Mouse (Mus musculus): ENCODE results near the gene Alpk1. TPM values are rescaled to one million over a fixed set of nuclear protein-coding genes. Genes with fewer than 3 reads are reported as not detected.
A peak's percentile ranks its signal among the peaks of the same experiment; 100 is the strongest.
"Not testable (repeated sequence)": the region's sequence is repeated elsewhere in the genome, so short reads cannot be mapped to it uniquely, and the experiment has no call there.

Gene Alpk1
- polyA plus RNA-seq, 1 experiment from 2014 or later, result 1.2 TPM

DNA sequence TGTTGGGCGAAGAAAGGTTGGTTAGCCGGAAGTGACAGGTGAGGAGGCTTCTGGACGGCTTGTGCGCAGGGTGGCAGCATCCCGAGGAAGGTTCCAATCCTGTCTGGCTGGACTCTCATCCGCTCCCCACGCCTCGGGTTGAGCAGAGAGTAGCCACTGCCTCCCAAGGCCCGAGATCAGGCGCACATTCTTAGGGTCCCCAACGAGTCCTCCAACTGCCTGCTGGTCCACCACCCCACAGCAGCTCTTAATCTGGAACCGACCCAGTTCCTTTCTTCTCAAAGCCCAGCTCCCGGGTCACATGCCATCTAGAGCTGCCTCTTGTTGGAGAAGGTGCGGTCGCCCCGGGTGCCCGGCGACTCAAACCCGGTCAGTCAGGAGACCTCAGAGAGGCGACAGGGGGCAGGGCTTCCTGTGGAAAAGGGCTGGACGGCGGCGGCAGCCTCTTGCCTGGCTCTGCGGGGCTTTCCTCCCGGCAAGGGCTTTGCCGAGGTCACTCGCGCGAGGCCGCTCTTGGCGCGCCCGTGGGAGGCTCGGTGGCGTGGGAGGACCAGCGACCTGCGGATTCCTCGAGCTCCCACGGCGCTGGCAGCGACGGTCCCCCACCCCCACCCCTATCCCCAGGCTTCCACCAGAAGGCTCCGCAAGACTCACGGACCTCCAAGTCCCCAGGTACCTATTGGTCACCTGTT, 9.3 kb upstream of the Alpk1 start, which contains the start of gene Tifa:
Tifa (plus strand) TSS at position 306 of the 692 bp plus-strand sequence.
- Histone ChIP-seq H3K9me3 (no peaks in the 10 kb centered on the region), H3K9ac (peak within 1 kb of the TSS; percentile 86), H3K27ac (replicated peaks) (peak within 1 kb of the TSS; percentile 48), H3K4me3 (peak within 1 kb of the TSS; percentile 77), H3K4me2 (peak within 1 kb of the TSS; percentile 100), H3K27me3 (replicated peaks) (peaks cover 37% of the 10 kb centered on the region), H3K4me1 (peaks cover 10% of the 10 kb centered on the region), H3K36me3 (no peaks in the 10 kb centered on the region)
- WGBS, result under 1% methylated on average over 44 of the region's 44 CpGs
- 0 out of 2 replicates have a peak, but pooled peaks have one; percentile 39 for ATAC-seq (ENCODE audit: extremely low read depth, insufficient number of reproducible peaks, low FRiP score, low TSS enrichment)

DNA sequence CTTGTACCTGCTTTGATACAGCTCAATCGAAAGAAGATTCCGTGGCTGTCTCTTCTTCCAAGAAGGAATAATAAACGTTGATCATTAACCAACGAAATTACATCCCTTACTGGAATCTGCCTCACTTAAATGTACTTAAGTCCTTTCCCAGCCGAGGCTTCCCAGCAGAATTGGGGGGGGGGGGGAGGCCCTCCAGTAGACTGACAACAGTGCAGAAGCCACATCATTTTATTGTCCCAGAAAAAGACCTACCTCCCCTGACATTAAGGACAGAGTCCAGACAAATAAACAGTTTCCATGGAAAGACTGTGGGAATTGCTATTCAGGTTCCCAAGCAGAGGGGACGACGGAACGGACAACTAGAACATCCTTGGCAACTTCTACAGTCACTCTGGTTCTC, 8.6 kb upstream of the Alpk1 start:
- no peaks in the 10 kb centered on the region for H3K9me3 ChIP-seq
- H3K27me3 ChIP-seq (replicated peaks), result peaks cover 37% of the 10 kb centered on the region
- 26% methylated on average over 8 of the region's 8 CpGs for WGBS
- ATAC-seq (ENCODE audit: extremely low read depth, insufficient number of reproducible peaks, low FRiP score, low TSS enrichment), result no peak
- peaks cover 10% of the 10 kb centered on the region for H3K4me1 ChIP-seq
- peak overlapping the region; percentile 77 for H3K4me3 ChIP-seq
- H3K27ac ChIP-seq (replicated peaks), result no peak overlapping the region
- H3K9ac ChIP-seq, result peak overlapping the region; percentile 86; the same call in 1 of the 2 replicates
- H3K4me2 ChIP-seq, result peak overlapping the region; percentile 100
- H3K36me3 ChIP-seq, result no peaks in the 10 kb centered on the region

DNA sequence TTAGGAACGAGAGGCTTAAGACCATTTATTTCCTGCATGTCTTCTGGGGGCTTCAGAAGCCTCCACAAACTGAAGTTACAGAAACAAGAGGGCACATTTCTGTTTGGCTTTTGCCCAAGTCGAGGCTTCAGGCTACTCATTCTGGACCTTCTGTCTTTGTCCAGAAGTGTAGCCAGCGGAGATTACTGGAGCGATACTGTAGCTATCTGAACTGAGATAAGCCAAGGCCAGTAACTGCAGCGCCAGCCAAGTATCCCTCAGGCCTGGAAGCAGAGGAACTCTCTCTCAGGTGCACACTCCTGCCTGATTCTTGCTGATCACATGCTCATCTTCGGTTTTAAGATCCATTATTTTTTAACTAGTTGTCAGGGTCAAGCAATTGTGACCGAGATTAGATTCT, 7.7 kb upstream of the Alpk1 start:
- Histone ChIP-seq H3K9ac (no peak overlapping the region), H3K27ac (replicated peaks) (no peak overlapping the region), H3K9me3 (no peaks in the 10 kb centered on the region), H3K36me3 (no peaks in the 10 kb centered on the region), H3K4me2 (no peak overlapping the region), H3K4me1 (peaks cover 10% of the 10 kb centered on the region), H3K4me3 (no peak overlapping the region), H3K27me3 (replicated peaks) (peaks cover 37% of the 10 kb centered on the region)
- no peak for ATAC-seq (ENCODE audit: extremely low read depth, insufficient number of reproducible peaks, low FRiP score, low TSS enrichment)
- 48% methylated on average over 7 of the region's 7 CpGs for WGBS

DNA sequence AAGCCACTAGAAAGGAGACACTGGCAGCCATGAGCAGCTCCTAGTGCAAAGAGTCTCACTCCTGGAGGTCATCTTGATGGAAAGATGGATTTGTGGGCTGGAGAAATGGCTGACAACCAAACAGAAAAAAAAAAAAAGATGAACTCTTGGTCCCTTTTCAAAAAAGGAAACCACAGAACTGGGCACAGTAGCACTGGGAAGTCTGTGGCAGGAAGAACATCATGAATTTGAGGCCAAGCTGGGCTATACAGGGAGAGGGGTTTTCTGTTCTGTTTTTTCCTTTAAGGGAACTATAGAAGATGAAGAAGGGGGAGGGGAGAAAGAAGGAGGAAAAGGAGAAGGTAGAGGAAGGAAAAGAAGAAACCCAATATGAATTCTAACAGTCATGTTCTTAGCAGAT, 6.7 kb upstream of the Alpk1 start:
- Histone ChIP-seq H3K27ac (replicated peaks) (no peak overlapping the region), H3K4me3 (no peak overlapping the region), H3K4me1 (peaks cover 10% of the 10 kb centered on the region), H3K4me2 (no peak overlapping the region), H3K9me3 (no peaks in the 10 kb centered on the region), H3K9ac (no peak overlapping the region), H3K36me3 (no peaks in the 10 kb centered on the region), H3K27me3 (replicated peaks) (peaks cover 32% of the 10 kb centered on the region)
- ATAC-seq (ENCODE audit: extremely low read depth, insufficient number of reproducible peaks, low FRiP score, low TSS enrichment), result no peak

DNA sequence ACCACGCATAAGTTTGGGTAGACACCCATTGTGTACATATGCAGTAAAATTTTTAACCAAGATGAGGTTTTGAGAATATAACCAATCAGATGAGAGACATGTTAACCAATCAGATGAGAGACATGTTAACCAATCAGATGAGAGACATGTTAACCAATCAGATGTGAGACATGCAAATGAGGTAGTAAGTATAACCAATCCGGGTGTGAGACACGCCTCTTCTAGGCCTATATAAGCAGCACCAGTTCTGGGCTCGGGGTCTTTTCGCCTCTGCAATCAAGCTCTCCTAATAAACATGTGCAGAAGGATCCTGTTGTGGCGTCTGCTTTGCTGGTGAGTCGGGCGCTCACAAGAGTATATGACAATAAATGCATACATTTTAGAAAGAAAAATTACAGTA, 3.4 kb upstream of the Alpk1 start:
- H3K4me3 ChIP-seq; H3K36me3 ChIP-seq; H3K9ac ChIP-seq; H3K27ac ChIP-seq (replicated peaks); H3K4me2 ChIP-seq; H3K9me3 ChIP-seq; H3K4me1 ChIP-seq; ATAC-seq (ENCODE audit: extremely low read depth, insufficient number of reproducible peaks, low FRiP score, low TSS enrichment): not testable (repeated sequence)
- 86% methylated on average over 8 of the region's 8 CpGs for WGBS
- peaks cover 18% of the 10 kb centered on the region for H3K27me3 ChIP-seq (replicated peaks)

DNA sequence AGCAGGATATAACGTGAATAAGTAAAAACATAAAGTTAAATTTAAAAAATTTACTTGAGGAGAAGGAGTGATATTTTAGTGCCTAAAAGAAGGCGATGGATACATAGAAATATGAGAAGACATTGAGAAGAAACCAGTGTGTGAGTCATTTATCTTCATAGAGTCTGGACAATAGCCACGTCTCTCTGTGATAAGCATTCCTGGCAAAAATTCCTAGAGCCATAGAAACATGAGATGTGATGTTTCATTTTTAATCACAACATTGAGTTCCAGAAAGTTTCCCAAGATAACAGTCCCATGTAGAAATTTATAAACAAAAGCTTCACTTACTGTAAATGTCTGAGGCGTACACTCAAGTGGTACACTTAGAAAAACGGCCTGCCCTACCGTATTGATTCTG, 2.6 kb upstream of the Alpk1 start:
- Histone ChIP-seq H3K36me3 (no peaks in the 10 kb centered on the region), H3K4me2 (no peak overlapping the region), H3K4me3 (no peak overlapping the region), H3K4me1 (peaks cover 7% of the 10 kb centered on the region; the same call in 1 of the 2 replicates), H3K27me3 (replicated peaks) (peaks cover 11% of the 10 kb centered on the region), H3K27ac (replicated peaks) (no peak overlapping the region), H3K9ac (no peak overlapping the region), H3K9me3 (no peaks in the 10 kb centered on the region)
- WGBS, result 69% methylated on average over 6 of the region's 6 CpGs
- no peak for ATAC-seq (ENCODE audit: extremely low read depth, insufficient number of reproducible peaks, low FRiP score, low TSS enrichment)

DNA sequence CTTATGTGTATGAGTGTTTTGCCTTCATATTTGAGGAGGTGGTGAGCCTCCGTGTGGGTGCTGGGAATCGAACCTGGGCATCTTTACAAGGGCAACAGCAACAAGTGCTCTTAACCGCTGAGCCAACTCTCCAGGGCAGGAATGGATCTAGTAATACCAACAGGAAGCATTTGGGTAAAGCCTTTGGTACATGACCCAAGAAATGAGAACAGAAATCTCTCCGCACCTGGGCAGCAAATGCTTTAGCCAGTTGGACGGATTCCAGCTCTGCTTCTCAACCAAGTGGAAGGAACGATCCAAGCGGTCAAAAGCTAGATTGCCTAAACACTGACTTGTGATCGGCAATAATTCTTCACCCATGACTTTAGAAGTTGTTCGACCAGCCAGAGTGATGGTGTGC, 594 bp upstream of the Alpk1 start:
- WGBS, result 92% methylated on average over 9 of the region's 9 CpGs
- peaks cover 7% of the 10 kb centered on the region; the same call in 1 of the 2 replicates for H3K4me1 ChIP-seq
- no peak overlapping the region for H3K4me2 ChIP-seq
- no peak overlapping the region for H3K27ac ChIP-seq (replicated peaks)
- no peak overlapping the region for H3K4me3 ChIP-seq
- no peaks in the 10 kb centered on the region for H3K9me3 ChIP-seq
- ATAC-seq (ENCODE audit: extremely low read depth, insufficient number of reproducible peaks, low FRiP score, low TSS enrichment), result no peak
- H3K27me3 ChIP-seq (replicated peaks), result no peaks in the 10 kb centered on the region
- no peak overlapping the region for H3K9ac ChIP-seq
- no peaks in the 10 kb centered on the region for H3K36me3 ChIP-seq

DNA sequence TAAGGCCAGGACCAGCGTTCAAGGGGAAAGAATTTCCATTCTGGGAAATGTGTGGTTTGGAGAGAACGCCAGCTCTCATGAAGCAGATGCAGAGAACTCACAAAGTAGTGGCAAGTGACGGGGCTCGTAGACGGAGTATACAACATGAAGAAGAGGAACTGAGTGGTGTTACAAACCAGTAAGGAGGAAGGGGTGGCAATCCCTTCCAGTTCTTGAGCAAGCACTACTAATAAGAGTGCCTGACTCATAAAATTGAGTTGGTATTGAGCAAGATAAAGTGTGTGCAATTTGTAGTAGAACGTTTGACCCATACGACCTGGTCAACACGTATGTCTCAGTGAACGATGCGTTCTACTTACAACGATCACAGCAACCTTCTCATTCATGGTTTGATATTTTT, 11.2 kb downstream of the Alpk1 start:
- WGBS, result 83% methylated on average over 11 of the region's 11 CpGs
- no peak overlapping the region for H3K4me2 ChIP-seq
- no peaks in the 10 kb centered on the region for H3K36me3 ChIP-seq
- H3K4me3 ChIP-seq, result no peak overlapping the region
- H3K9ac ChIP-seq, result no peak overlapping the region
- ATAC-seq (ENCODE audit: extremely low read depth, insufficient number of reproducible peaks, low FRiP score, low TSS enrichment), result no peak
- H3K27me3 ChIP-seq (replicated peaks), result 0 out of 2 replicates have a peak, but pooled peaks cover 6% of the 10 kb centered on the region
- H3K27ac ChIP-seq (replicated peaks), result no peak overlapping the region
- H3K9me3 ChIP-seq, result no peaks in the 10 kb centered on the region
- H3K4me1 ChIP-seq, result no peaks in the 10 kb centered on the region

DNA sequence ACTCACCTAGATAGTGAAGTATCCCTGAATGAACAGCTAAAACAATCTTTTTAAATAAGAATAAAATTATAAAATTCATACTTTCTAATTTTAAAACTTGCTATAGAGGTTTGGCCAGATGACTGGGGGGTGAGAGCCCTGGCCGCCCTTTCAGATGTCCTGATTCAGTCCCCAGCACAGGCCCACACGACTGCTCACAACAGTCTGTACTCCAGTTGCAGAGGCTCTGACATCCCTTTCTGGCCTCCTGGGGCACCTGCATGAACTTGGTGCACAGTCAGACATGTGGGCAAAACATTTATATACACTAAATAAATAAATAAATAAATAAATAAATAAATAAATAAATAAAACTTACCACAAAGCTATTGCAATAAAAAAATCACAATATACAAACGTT, 14.4 kb downstream of the Alpk1 start:
- H3K36me3 ChIP-seq, result no peaks in the 10 kb centered on the region
- ATAC-seq (ENCODE audit: extremely low read depth, insufficient number of reproducible peaks, low FRiP score, low TSS enrichment), result no peak
- peaks cover 19% of the 10 kb centered on the region for H3K27me3 ChIP-seq (replicated peaks)
- WGBS, result 58% methylated on average over 3 of the region's 3 CpGs
- H3K4me1 ChIP-seq, result no peaks in the 10 kb centered on the region
- no peak overlapping the region for H3K9ac ChIP-seq
- H3K4me2 ChIP-seq, result no peak overlapping the region
- no peak overlapping the region for H3K27ac ChIP-seq (replicated peaks)
- H3K9me3 ChIP-seq, result no peaks in the 10 kb centered on the region
- H3K4me3 ChIP-seq, result no peak overlapping the region

DNA sequence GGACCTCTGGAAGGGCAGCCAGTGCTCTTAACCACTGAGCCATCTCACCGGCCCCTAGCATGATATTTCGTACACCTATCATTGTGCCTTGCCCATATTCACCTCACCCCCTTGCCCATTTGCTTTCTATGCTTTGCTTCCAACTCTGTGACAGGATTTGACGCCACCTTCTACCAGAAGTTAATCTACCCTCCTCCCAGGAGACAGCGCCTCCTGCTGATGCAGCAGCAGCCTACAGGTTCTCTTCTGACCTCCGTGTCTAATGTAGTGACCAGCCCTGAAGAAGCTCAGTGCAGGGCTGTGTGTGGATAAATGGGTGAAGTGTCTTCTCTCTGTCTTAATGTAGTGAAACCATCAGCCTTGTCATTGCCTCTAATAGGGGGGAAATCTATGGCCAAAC, 15.8 kb downstream of the Alpk1 start:
- Histone ChIP-seq H3K9me3 (no peaks in the 10 kb centered on the region), H3K9ac (no peak overlapping the region), H3K4me3 (no peak overlapping the region), H3K27ac (replicated peaks) (no peak overlapping the region), H3K4me2 (no peak overlapping the region), H3K27me3 (replicated peaks) (peaks cover 28% of the 10 kb centered on the region), H3K4me1 (no peaks in the 10 kb centered on the region), H3K36me3 (no peaks in the 10 kb centered on the region)
- ATAC-seq (ENCODE audit: extremely low read depth, insufficient number of reproducible peaks, low FRiP score, low TSS enrichment), result no peak
- WGBS, result 53% methylated on average over 5 of the region's 5 CpGs

DNA sequence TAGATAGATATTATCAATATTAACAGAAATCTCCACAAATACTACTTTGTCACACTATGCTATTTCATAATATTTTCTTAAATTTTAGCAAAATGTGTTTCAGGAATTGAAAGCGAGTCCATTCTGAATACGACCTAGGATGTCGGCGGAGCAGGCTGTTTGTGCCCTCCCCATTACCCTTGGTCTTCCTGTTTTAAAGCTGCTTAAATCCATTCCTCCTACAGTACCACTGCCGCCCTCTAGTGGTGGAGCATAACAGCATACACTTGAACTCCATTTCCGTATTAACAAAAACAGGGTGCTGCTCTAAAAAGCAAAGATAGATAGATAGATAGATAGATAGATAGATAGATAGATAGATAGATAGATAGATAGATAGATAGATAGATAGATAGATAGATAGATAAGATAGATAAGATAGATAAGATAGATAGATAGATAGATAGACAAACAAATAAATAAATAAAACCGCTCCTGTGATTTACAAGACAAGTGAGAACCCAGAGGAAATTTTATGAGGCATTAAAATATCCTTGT, 17.2 kb downstream of the Alpk1 start:
- Histone ChIP-seq H3K4me3 (no peak overlapping the region), H3K9me3 (no peaks in the 10 kb centered on the region), H3K4me1 (no peaks in the 10 kb centered on the region), H3K27ac (replicated peaks) (no peak overlapping the region), H3K4me2 (no peak overlapping the region), H3K9ac (no peak overlapping the region), H3K36me3 (no peaks in the 10 kb centered on the region), H3K27me3 (replicated peaks) (peaks cover 39% of the 10 kb centered on the region)
- no peak for ATAC-seq (ENCODE audit: extremely low read depth, insufficient number of reproducible peaks, low FRiP score, low TSS enrichment)
- WGBS, result 23% methylated on average over 7 of the region's 7 CpGs

DNA sequence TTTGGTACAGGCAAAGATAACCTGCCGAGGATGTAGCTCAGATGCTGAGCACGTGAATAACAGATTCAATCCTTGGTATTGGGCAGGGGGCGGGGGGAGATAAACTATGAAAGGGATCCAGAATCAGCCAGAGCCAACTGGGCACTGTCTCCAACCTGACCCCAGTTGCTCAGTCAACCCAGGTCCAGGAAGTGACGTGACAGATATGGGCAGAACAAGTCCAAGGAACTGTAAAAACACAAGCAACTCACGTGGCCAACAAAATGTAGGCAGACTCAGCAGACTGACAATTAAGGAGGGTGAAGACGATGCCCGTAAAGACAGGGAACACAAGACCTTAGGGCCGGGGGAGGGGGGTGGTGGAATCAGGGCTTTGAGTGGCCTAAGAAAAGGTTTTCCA, 17.9 kb downstream of the Alpk1 start:
- Histone ChIP-seq H3K4me1 (no peaks in the 10 kb centered on the region), H3K9ac (no peak overlapping the region), H3K27ac (replicated peaks) (no peak overlapping the region), H3K4me2 (no peak overlapping the region), H3K27me3 (replicated peaks) (peaks cover 47% of the 10 kb centered on the region), H3K36me3 (no peaks in the 10 kb centered on the region), H3K9me3 (no peaks in the 10 kb centered on the region), H3K4me3 (no peak overlapping the region)
- no peak for ATAC-seq (ENCODE audit: extremely low read depth, insufficient number of reproducible peaks, low FRiP score, low TSS enrichment)
- 54% methylated on average over 8 of the region's 8 CpGs for WGBS

All from heart, embryonic 13.5 days (tissue).